Mouse (Mus musculus): ENCODE data around the gene Mpig6b.

Gene Mpig6b

DNA sequence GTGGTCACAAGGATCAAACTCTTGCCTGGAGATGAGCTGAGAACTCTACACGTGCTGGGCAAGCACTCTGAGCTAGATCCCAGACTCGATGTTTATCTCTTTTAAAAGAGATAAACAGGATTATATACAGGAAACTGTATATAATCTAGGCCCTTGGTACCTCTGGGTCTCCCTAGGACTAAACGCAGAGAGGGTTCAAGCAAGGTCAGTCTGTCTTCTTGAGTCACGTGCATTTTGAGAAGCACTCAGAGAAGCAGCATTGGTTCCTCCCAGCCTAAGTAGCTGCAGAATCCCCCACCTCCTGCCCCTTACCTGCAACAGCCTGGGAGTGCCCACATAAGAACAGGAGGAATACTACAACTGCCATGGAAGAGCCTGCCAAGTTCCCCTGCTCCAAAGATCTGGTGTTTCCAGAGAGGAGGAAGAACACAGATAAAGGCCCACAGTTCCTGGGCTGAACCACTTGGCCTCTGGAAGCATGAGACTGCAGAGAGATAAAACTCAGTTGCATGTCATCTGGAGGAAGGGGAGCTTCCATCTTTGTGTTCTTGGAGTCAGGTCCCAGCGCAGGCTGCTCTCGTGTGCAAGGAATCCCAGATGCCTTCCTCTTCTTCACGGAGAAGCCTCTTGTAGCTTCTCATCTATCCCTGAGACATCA lies 19.4 kb upstream of the Mpig6b start, which contains the start of gene Ly6g6f:
Gene Ly6g6f (minus strand): TSS at position 403 of the 658 bp plus-strand sequence.
- DNase-seq (ENCODE audit: low read depth) = no peak

DNA sequence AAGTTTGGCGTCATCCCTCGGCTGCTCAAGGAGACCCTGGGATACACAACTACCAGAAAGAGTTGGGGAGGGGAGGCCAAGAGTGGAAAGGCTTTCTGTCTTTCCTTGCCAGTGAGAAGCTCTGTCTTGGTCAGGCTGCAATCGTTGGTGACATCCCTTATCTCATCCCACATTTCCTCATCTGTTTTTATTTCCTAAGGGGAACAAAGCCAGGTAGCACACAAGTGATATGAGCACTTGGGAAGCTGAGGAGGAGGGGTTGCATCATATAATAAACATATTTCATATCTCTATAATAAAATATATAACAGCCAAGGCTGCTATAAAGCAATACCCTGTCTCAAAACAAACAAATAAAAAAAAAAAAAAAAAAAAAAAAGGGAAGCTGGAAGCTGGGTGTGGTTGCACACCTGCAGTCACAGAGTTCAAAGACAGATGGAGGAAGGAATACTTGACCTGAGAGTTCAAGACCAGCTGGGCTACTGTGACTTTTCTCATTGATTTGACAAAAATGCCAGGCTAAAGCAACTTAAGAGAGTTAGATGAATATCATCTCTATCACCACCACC lies 18.0 kb upstream of the Mpig6b start:
- no peak for DNase-seq (ENCODE audit: low read depth)

GRCm38 (mm10) chr17:35082841-35083576 lies 17.0 kb upstream of the Mpig6b start:
- no peak for DNase-seq (ENCODE audit: low read depth)

GRCm38 (mm10) chr17:35080710-35081109 lies 14.7 kb upstream of the Mpig6b start:
- DNase-seq (ENCODE audit: low read depth) = no peak

DNA sequence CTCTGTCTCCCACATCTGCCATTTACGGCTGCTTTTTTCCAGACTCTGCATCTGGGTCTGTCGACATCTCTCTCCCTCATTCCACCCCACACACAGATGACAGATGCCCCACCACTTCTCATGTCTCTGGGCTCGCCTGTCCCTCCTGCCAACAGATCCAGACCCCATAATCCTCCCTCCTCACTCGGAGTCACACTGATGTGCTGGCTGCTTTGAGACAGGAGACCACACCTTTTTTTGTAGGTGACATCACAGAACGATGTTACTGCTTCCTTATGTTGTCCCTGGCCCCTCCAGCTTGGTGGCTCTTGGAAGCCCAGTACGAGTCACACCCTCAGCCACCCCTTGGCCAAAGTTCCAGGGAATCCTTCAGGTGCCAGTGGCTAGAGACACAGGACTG lies 14.3 kb upstream of the Mpig6b start:
- no peak for DNase-seq (ENCODE audit: low read depth)

DNA sequence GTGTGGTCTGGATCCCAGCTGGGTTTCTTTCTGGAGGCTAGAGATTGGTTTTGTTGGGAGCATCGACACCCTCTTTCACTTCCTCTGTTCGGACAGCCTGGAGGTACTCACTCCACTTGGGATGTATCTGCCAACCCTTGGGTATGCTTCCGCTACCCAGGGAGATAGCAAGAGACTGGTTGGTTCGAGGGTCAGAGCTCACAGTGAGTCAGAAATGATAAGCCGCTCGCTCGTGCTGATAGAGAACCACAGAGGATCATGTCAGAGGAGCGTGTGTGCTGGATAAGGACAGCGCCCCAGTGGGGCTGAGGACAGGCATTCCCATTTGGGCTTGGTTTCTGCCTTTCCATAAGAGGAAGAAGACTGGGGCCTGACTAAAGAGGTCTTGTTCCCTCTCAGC lies 13.8 kb upstream of the Mpig6b start:
- DNase-seq (ENCODE audit: low read depth) = no peak

DNA sequence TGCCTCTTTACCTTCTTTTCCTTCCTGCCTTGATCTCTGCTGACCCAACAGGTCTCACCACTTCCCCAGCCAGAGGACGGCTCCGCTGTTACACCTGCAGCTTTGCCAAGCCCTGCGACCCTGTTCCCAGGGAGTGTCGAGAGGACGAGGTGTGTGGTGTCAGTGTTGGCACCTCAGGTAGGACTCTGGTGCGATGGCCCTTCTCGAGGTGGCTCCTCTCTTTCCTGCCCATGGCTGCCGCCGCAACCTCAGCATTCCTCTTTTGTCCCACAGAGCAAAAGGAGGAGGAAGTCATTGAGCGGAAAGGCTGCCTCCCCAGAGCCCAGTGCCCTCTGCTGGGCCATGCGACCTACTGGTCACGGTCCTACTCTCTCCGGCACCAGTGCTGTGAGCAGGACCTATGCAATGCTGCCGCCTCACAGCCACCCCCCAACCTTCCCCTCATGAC lies 11.8 kb upstream of the Mpig6b start, which contains the start of gene Ly6g6d:
Gene Ly6g6d (minus strand): TSS at position 280 of the 448 bp plus-strand sequence.
- no peak for DNase-seq (ENCODE audit: low read depth)

DNA sequence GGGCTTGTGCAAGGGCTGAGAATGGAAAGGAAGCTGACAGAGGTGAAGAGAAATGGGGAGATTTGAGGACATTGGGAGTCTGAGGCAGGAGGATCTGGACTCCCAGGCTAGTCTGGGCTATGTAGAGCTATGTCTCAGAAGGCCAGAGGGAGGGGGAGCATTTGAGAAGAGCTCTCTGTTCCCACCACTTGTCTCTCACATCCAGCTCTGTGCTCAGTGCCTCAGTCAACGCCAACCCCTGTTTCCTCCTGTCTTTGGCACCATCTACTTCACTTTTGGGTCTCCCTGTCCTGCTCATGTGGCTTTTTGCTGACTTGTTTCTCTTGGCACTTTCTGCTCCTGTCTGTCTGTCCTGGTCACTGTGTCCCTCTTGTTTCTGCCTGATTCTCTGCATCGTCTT lies 11.3 kb upstream of the Mpig6b start:
- DNase-seq (ENCODE audit: low read depth) = no peak

DNA sequence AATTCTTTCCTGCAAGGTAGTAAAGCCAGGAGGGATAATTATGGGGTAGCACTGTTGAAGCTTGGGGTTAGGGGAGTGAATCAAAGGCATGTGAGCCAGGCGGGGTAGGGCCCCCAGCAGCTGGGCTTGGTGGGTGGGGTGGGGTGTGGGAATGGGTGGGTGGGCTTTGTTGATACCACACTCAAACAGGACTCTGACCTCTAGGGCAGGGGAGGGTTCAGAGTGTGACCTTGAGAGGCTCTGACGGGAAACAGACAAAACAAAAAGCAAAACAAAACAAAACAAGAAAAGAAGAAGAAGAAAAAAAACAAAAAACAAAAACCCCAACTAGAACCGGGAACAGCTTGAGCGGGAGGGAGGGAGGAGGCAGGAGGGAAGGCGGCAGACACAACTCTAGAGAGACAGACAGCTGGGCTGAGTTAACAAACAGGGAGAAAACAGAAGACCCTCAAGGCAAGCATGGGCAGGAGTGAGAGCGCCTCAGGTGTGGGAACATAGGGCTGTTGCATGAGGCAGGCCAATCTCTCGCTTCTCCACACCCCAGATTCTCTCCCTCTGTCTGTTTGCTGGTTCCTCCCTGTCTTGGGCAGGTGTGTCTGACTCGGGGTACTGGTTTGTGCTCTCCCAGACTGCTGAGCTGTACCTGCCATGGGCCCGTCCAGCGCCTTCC lies 10.7 kb upstream of the Mpig6b start, which contains the start of gene Ly6g6e:
Gene Ly6g6e (plus strand): TSS at position 396 of the 670 bp plus-strand sequence.
- DNase-seq (ENCODE audit: low read depth) = no peak

DNA sequence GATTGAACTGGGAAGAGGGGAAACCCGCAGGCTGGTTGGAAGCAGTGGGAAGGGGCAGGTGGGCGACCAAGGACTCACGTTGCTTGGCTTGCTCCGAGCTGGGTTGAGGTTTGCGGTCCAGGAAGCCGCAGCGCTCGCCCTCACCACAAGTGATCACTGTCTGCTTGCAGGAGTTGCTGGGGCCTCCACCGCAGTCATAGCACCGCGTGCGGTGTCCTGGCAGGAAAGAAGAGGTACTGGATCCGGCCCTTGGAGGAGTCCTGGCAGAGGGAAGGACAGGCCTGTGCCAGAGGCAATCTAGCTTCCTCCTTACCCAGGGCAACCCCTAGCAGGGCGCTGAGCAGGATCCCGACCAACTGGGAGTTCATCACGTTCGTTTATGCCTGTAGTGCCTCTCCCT lies 8.1 kb upstream of the Mpig6b start:
- DNase-seq (ENCODE audit: low read depth) = no peak

DNA sequence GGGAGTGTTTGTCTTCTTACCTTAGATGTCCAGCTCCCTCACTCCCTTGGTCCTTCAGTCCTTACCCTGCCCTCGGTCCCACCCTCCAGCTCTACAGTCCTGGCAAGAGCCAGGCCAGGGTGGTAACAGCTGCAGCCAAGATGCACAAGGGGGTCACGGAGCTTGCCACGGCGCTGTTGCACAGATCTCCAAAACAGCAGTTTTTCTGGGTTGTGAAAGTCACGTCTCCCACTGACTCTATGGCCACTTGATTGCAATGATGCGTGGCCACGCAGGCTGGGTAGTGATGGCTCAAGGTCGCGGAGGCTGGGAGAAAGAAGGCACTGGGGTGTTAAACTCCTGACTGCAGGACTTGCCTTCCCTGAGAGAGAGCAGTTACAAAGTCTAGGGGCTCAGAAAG lies 5.5 kb upstream of the Mpig6b start:
- no peak for DNase-seq (ENCODE audit: low read depth)

- no peak for DNase-seq (ENCODE audit: low read depth)
Measured at GRCm38 (mm10) chr17:35070556-35071229, 4.7 kb upstream of the Mpig6b start.

DNA sequence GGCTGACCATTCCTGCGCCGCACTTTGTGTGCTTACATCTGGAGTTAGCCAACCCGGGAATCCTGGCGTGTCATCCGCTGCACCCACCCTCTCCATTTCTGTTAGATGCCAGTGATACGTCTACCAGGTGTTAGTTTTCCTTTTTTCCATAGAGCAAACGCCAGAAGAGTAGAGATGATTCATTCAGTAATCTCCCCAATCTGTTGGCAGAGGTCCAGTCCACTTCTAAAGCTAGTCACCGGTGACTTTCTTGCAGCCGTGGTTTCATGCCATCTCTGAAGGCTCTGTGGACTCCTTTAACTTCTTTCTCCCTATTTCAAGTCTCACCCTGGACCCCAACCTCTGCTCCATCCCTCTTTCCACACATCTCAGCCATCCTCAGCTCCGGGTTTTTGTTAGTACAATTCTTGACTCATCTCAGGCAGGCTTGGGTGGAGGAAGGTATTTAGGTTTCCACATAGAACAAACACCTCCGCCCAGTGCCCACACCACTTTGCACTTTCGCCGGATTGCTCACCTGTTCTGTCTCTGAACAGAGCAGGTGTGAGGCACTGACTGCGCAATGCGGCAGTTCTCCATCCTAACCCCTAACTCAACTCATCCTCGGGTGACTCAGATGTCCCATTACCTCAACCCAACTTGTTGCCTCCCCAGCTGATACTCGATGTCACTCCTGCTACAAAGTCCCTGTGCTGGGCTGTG lies 2.4 kb upstream of the Mpig6b start:
- no peak for DNase-seq (ENCODE audit: low read depth)

- no peak for DNase-seq (ENCODE audit: low read depth)
Measured at GRCm38 (mm10) chr17:35064951-35065947, 735 bp downstream of the Mpig6b start, which contains the start of gene Ly6g6c. Ly6g6c (plus strand) TSS chr17:35065388.

- DNase-seq (ENCODE audit: low read depth) = no peak
Measured at GRCm38 (mm10) chr17:35064378-35064877, 1.6 kb downstream of the Mpig6b start.

GRCm38 (mm10) chr17:35063466-35063865 lies 2.5 kb downstream of the Mpig6b start:
- no peak for DNase-seq (ENCODE audit: low read depth)

DNA sequence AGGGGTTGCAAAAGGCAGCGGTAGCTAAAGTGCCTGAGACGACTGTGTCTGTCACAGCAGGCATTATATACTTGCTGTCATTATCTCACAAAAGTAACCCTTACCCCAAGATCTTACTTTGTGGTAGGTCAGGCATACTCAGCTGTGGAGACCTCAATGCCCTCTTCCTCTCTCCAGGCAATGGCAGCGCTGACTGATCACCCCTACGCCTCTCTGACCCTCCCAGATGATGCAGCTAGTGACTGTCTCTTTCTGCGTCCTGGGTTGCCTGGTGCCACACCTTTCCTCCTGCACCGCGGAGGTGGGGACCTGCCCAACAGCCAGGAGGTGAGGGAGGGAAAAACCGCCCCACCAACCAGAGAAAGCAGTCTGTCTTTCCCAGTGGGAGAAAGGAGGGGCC lies 4.7 kb downstream of the Mpig6b start:
- DNase-seq (ENCODE audit: low read depth) = no peak

DNA sequence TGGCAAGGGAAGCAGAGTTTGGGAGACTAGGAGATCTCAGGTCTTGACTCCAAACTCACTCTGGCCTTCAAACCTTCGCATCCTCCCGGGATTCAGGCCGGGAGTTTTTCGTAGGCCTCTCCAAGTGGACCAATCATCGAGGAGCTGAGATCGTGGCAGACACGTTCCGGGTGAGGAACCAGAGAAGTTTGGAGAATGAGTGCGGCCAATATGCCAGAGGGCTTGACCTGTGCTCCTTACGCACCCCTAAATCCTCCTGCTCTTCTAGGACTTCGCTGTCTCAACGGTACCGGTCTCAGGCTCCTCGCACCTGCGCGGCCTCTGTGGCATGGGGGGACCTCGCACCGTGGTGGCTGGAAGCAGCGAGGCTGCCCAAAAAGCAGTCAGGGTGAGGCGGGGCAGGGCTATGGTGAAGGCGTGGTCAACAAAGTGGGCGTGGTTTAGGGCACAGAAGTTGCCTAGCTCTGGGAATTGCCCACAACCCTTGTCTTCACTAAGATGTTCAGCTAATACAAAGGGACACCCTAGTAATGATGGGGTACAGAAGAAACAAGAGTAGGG lies 5.2 kb downstream of the Mpig6b start:
- no peak for DNase-seq (ENCODE audit: low read depth)

DNA sequence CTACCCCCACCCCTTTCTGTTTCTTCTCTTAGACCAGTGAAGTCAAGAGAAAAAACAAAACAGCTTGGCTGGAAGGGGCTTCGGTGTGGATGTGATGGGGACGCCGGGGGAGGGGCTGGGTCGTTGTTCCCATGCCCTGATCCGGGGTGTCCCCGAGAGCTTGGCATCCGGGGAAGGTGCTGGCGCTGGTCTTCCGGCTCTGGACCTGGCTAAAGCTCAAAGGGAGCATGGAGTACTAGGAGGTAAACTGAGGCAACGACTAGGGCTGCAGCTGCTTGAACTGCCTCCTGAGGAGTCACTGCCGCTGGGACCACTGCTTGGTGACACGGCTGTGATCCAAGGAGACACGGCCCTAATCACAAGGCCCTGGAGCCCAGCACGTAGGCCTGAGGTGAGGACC lies 5.9 kb downstream of the Mpig6b start:
- no peak for DNase-seq (ENCODE audit: low read depth)

Measured in fibroblast of lung, adult 2 months (primary cell).